Mouse (Mus musculus) layer of hippocampus, adult 9-10 months (tissue): ENCODE results near the gene Eed.
A peak's percentile ranks its signal among the peaks of the same experiment; 100 is the strongest.

Source experiments
- DNase-seq: peaks from one replicate; pipeline ENCODE4 v3.0.0; 2022; ENCODE audit warnings: low spot score

The Eed gene

GRCm38 (mm10) chr7:89908899-89909621 lies 71.7 kb downstream of the Eed start:
- no peak for DNase-seq

GRCm38 (mm10) chr7:89908421-89908820 lies 72.4 kb downstream of the Eed start:
- no peak for DNase-seq

GRCm38 (mm10) chr7:89907950-89908349 lies 72.8 kb downstream of the Eed start:
- DNase-seq, result peak; percentile 71
